Mouse (Mus musculus) cerebellum, adult 2 months (tissue): ENCODE results near the gene Vta1. TPM values are rescaled to one million over a fixed set of nuclear protein-coding genes. Genes with fewer than 3 reads are reported as not detected.

Experiments
- DNase-seq, 2 experiments: peaks; one replicate each; pipeline ENCODE4 v3.0.0; 2021
- H3K27ac ChIP-seq: fragments of 200-500 bp; 2 replicates; pipeline ENCODE4 v1.5.1; 2012; ENCODE audit warnings: low read length, control low read depth, inconsistent platforms; ENCODE audit not compliant: insufficient read depth
- H3K27me3 ChIP-seq: fragments of 200-500 bp; 2 replicates; pipeline ENCODE4 v1.6.1; 2012; ENCODE audit warnings: inconsistent platforms, mild to moderate bottlenecking, low read length, moderate library complexity; ENCODE audit not compliant: control insufficient read depth, insufficient read depth
- H3K4me1 ChIP-seq: fragments of 200-500 bp; 2 replicates; pipeline ENCODE4 v1.6.1; 2011; ENCODE audit warnings: low read length; ENCODE audit not compliant: control insufficient read depth, insufficient read depth
- H3K4me3 ChIP-seq: fragments of 200-500 bp; replicated peaks from 2 replicates; pipeline ENCODE3; 2011; ENCODE audit warnings: mild to moderate bottlenecking, low read depth, low read length, control low read depth; ENCODE audit not compliant: insufficient read depth
- CTCF ChIP-seq: fragments of 200-500 bp; IDR thresholded peaks from 2 replicates; pipeline ENCODE4 v1.5.1; 2011; ENCODE audit warnings: low read depth, mild to moderate bottlenecking, control low read depth, low read length, moderate library complexity, borderline replicate concordance; ENCODE audit not compliant: insufficient read depth
- POLR2A ChIP-seq: fragments of 200-500 bp; IDR thresholded peaks from 2 replicates; pipeline ENCODE4 v1.6.1; 2011; ENCODE audit warnings: low read length, control low read depth, borderline replicate concordance; ENCODE audit not compliant: insufficient read depth
- WGBS: fragments of 180-500 bp; shearing (Covaris S2); methylation state at CpG from one replicate; pipeline ENCODE4 v1.1.7; 2018; 5-methylcytosine and 5-hydroxymethylcytosine counted together
- polyA plus RNA-seq: library from polyadenylated mRNA; depleted of rRNA; stranded (reverse); fragments of >200 nt; gene quantifications from 2 replicates; pipeline ENCODE4 v1.2.3, GENCODE M21; 2012; rRNA removed

The Vta1 gene
- polyA plus RNA-seq, 1 experiment = 88.1 TPM

- DNase-seq = no peak
- Histone ChIP-seq H3K27me3 (no peaks in the 10 kb centered on the region), H3K4me3 (no peak overlapping the region), H3K4me1 (no peaks in the 10 kb centered on the region), H3K27ac (no peak overlapping the region)
- no peak for TF ChIP-seq POLR2A
- TF ChIP-seq CTCF = no peak
Observed at GRCm38 (mm10) chr10:14615441-14615840, 89.9 kb downstream of the Vta1 start.

- H3K4me3 ChIP-seq = no peak overlapping the region
- TF ChIP-seq POLR2A = no peak
- TF ChIP-seq CTCF = no peak
- H3K27me3 ChIP-seq = no peaks in the 10 kb centered on the region
- no peak overlapping the region for H3K27ac ChIP-seq
- no peaks in the 10 kb centered on the region for H3K4me1 ChIP-seq
- DNase-seq = no peak
- 94% methylated on average over 5 of the region's 5 CpGs for WGBS
Observed at GRCm38 (mm10) chr10:14607597-14607996, 97.8 kb downstream of the Vta1 start.

Other genes with a start within 250 kb of the Vta1 start
- gene Adgrg6, start 159.9 kb downstream of the Vta1 start, polyA plus RNA-seq = 1.00 and 1.1 TPM in 2 replicates
- gene Nmbr, start within 50 bp of the Vta1 start, polyA plus RNA-seq = 1.4 and 1.7 TPM in 2 replicates
- gene Gje1, start 12.7 kb upstream of the Vta1 start, polyA plus RNA-seq = not detected in 2 replicates